Mouse (Mus musculus) erythroblast, embryonic 14.5 days (primary cell): Measurements from ENCODE around the gene Mindy4. TPM values are rescaled to one million over a fixed set of nuclear protein-coding genes. Genes with fewer than 3 reads are reported as not detected.

ENCODE experiments used
- H3K27me3 ChIP-seq: 2 replicates; pipeline ENCODE4 v1.6.1; 2012; ENCODE audit warnings: inconsistent platforms; ENCODE audit not compliant: control insufficient read depth
- H3K36me3 ChIP-seq: 2 replicates; pipeline ENCODE4 v1.6.1; 2012; ENCODE audit warnings: mild to moderate bottlenecking, inconsistent platforms; ENCODE audit not compliant: control insufficient read depth
- H3K4me1 ChIP-seq: 2 replicates; pipeline ENCODE4 v1.6.1; 2012; ENCODE audit warnings: inconsistent platforms; ENCODE audit not compliant: control insufficient read depth
- H3K4me3 ChIP-seq: replicated peaks from 2 replicates; pipeline ENCODE3; 2012; ENCODE audit warnings: moderate library complexity, mild to moderate bottlenecking, inconsistent platforms
- H3K9me3 ChIP-seq: 2 replicates; pipeline ENCODE4 v1.6.1; 2012; ENCODE audit warnings: low read length, inconsistent platforms, mixed read lengths; ENCODE audit not compliant: control insufficient read depth
- GATA1 ChIP-seq: IDR thresholded peaks from 2 replicates; pipeline ENCODE4 v1.6.1; 2012; ENCODE audit warnings: low read length, inconsistent platforms, mixed read lengths
- TAL1 ChIP-seq: IDR thresholded peaks from 3 replicates; pipeline ENCODE4 v1.6.1; 2012; ENCODE audit warnings: low read length, inconsistent platforms, mixed read lengths
- polyA plus RNA-seq: library from polyadenylated mRNA; stranded (reverse); fragments of >175 nt; gene quantifications from 2 replicates; pipeline ENCODE4 v1.2.3, GENCODE M21; 2012

Gene Mindy4
- polyA plus RNA-seq, 1 experiment = 0.01 TPM

- no peak for TF ChIP-seq GATA1
- TF ChIP-seq TAL1 = no peak
- Histone ChIP-seq H3K4me3 (no peak overlapping the region), H3K27me3 (no peaks in the 10 kb centered on the region), H3K36me3 (peaks cover 83% of the 10 kb centered on the region), H3K9me3 (peaks cover 3% of the 10 kb centered on the region; the same call in 1 of the 2 replicates), H3K4me1 (peaks cover 82% of the 10 kb centered on the region)
Observed at GRCm38 (mm10) chr6:55346491-55346890, 143.3 kb downstream of the Mindy4 start.

- Histone ChIP-seq H3K9me3 (peaks cover 3% of the 10 kb centered on the region; the same call in 1 of the 2 replicates), H3K4me1 (peaks cover 68% of the 10 kb centered on the region), H3K36me3 (peaks cover 71% of the 10 kb centered on the region), H3K4me3 (no peak overlapping the region), H3K27me3 (no peaks in the 10 kb centered on the region)
- no peak for TF ChIP-seq GATA1
- 0 out of 3 replicates have a peak, but pooled peaks have one; percentile 10 for TF ChIP-seq TAL1
Observed at GRCm38 (mm10) chr6:55347711-55348571, 144.8 kb downstream of the Mindy4 start.

- Histone ChIP-seq H3K4me3 (no peak overlapping the region), H3K36me3 (peaks cover 58% of the 10 kb centered on the region), H3K27me3 (no peaks in the 10 kb centered on the region), H3K9me3 (peaks cover 3% of the 10 kb centered on the region; the same call in 1 of the 2 replicates), H3K4me1 (peaks cover 56% of the 10 kb centered on the region)
- no peak for TF ChIP-seq GATA1
- TF ChIP-seq TAL1 = no peak
Observed at GRCm38 (mm10) chr6:55349231-55349630, 146.0 kb downstream of the Mindy4 start.

GRCm38 (mm10) chr6:55350383-55350952 lies 147.3 kb downstream of the Mindy4 start:
- Histone ChIP-seq H3K27me3 (no peaks in the 10 kb centered on the region), H3K9me3 (peaks cover 3% of the 10 kb centered on the region; the same call in 1 of the 2 replicates), H3K4me3 (no peak overlapping the region), H3K4me1 (peaks cover 55% of the 10 kb centered on the region), H3K36me3 (peaks cover 45% of the 10 kb centered on the region)
- no peak for TF ChIP-seq TAL1
- TF ChIP-seq GATA1 = no peak

GRCm38 (mm10) chr6:55351712-55352111 lies 148.5 kb downstream of the Mindy4 start:
- H3K9me3 ChIP-seq = peaks cover 3% of the 10 kb centered on the region; the same call in 1 of the 2 replicates
- H3K4me3 ChIP-seq = no peak overlapping the region
- peaks cover 33% of the 10 kb centered on the region for H3K36me3 ChIP-seq
- H3K4me1 ChIP-seq = peaks cover 55% of the 10 kb centered on the region
- no peak for TF ChIP-seq TAL1
- TF ChIP-seq GATA1 = no peak
- no peaks in the 10 kb centered on the region for H3K27me3 ChIP-seq

- TF ChIP-seq GATA1 (no peak), TAL1 (no peak)
- peaks cover 11% of the 10 kb centered on the region for H3K36me3 ChIP-seq
- no peaks in the 10 kb centered on the region for H3K27me3 ChIP-seq
- no peak overlapping the region for H3K4me3 ChIP-seq
- H3K9me3 ChIP-seq = peaks cover 3% of the 10 kb centered on the region; the same call in 1 of the 2 replicates
- H3K4me1 ChIP-seq = peaks cover 55% of the 10 kb centered on the region
Observed at GRCm38 (mm10) chr6:55353711-55354445, 150.7 kb downstream of the Mindy4 start.

- peaks cover 3% of the 10 kb centered on the region; the same call in 1 of the 2 replicates for H3K9me3 ChIP-seq
- TF ChIP-seq GATA1 (no peak), TAL1 (no peak)
- peaks cover 55% of the 10 kb centered on the region for H3K4me1 ChIP-seq
- H3K36me3 ChIP-seq = peaks cover 4% of the 10 kb centered on the region
- no peaks in the 10 kb centered on the region for H3K27me3 ChIP-seq
- no peak overlapping the region for H3K4me3 ChIP-seq
Observed at GRCm38 (mm10) chr6:55354456-55355117, 151.4 kb downstream of the Mindy4 start.

GRCm38 (mm10) chr6:55355575-55355974 lies 152.4 kb downstream of the Mindy4 start:
- Histone ChIP-seq H3K4me3 (no peak overlapping the region), H3K36me3 (no peaks in the 10 kb centered on the region; the same call in 1 of the 2 replicates), H3K9me3 (no peaks in the 10 kb centered on the region), H3K27me3 (no peaks in the 10 kb centered on the region), H3K4me1 (peaks cover 62% of the 10 kb centered on the region)
- no peak for TF ChIP-seq TAL1
- TF ChIP-seq GATA1 = no peak
